Mouse (Mus musculus) G1E (cell line): ENCODE measurements around the gene Cops3.

Experiments
- CTCF ChIP-seq: IDR thresholded peaks from 2 replicates; pipeline ENCODE4 v1.5.1; 2012; ENCODE audit warnings: low read depth, low read length, inconsistent platforms, mixed read lengths
- GATA2 ChIP-seq: IDR thresholded peaks from 2 replicates; pipeline ENCODE4 v1.6.1; 2012; ENCODE audit warnings: low read depth, low read length, inconsistent platforms, borderline replicate concordance
- POLR2AphosphoS5 ChIP-seq: IDR thresholded peaks from 2 replicates; pipeline ENCODE4 v1.6.1; 2012; ENCODE audit warnings: low read depth, low read length, inconsistent platforms; ENCODE audit not compliant: insufficient replicate concordance

- TF ChIP-seq CTCF (no peak), GATA2 (no peak), POLR2AphosphoS5 (no peak)
Measured at GRCm38 (mm10) chr11:59782091-59782590, 57.5 kb downstream of the Cops3 start.
